Mouse (Mus musculus) heart, embryonic 10.5 days (tissue): ENCODE measurements at regions not wholly inside any gene's neighbourhood (a gene's known extent, or its start where the extent isn't known, plus 50 kb on each side); places are given as distances from the start of the nearest gene placed in this dataset.

ENCODE experiments used
- DNase-seq: peaks from one replicate; pipeline ENCODE4 v3.0.0-alpha.2; 2017; ENCODE audit warnings: low spot score
- H3K27ac ChIP-seq: fragments of 300-500 bp; sonication (generic); 2 replicates; pipeline ENCODE4 v1.5.1; 2016; ENCODE audit warnings: mild to moderate bottlenecking
- H3K27me3 ChIP-seq: fragments of 300-500 bp; sonication (generic); 2 replicates; pipeline ENCODE4 v1.6.1; 2016; ENCODE audit warnings: mild to moderate bottlenecking; ENCODE audit not compliant: poor library complexity, insufficient read depth, severe bottlenecking
- H3K36me3 ChIP-seq: fragments of 300-500 bp; sonication (generic); 2 replicates; pipeline ENCODE4 v1.6.1; 2016; ENCODE audit warnings: mild to moderate bottlenecking, moderate library complexity
- H3K4me1 ChIP-seq: fragments of 300-500 bp; sonication (generic); 2 replicates; pipeline ENCODE4 v1.6.1; 2016; ENCODE audit warnings: mild to moderate bottlenecking
- H3K4me3 ChIP-seq: fragments of 300-500 bp; sonication (generic); 2 replicates; pipeline ENCODE4 v1.5.1; 2016; ENCODE audit warnings: mild to moderate bottlenecking, moderate library complexity
- H3K9me3 ChIP-seq: fragments of 300-500 bp; sonication (generic); 2 replicates; pipeline ENCODE4 v1.6.1; 2016; ENCODE audit warnings: mild to moderate bottlenecking, moderate library complexity
- WGBS: fragments of 180-500 bp; shearing (Covaris S2); methylation state at CpG from one replicate; pipeline ENCODE4 v1.1.7; 2016; 5-methylcytosine and 5-hydroxymethylcytosine counted together

- peaks cover 59% of the 10 kb centered on the region for H3K4me1 ChIP-seq
- no peaks in the 10 kb centered on the region for H3K36me3 ChIP-seq
- H3K27ac ChIP-seq: peak overlapping the region; percentile 80
- 27% methylated on average over 9 of the region's 9 CpGs for WGBS
- H3K9me3 ChIP-seq: no peaks in the 10 kb centered on the region
- no peaks in the 10 kb centered on the region for H3K27me3 ChIP-seq
- DNase-seq: no peak
- H3K4me3 ChIP-seq: no peak overlapping the region
These were observed 89.9 kb upstream of the Mef2a start for GRCm38 (mm10) chr7:67462591-67462990.

GRCm38 (mm10) chr7:67461333-67462255, 88.9 kb upstream of the Mef2a start:
- Histone ChIP-seq H3K27me3 (no peaks in the 10 kb centered on the region), H3K27ac (peak overlapping the region; percentile 80), H3K9me3 (no peaks in the 10 kb centered on the region)

GRCm38 (mm10) chr7:67459810-67460209, 87.2 kb upstream of the Mef2a start:
- Histone ChIP-seq H3K4me3 (peak overlapping the region; percentile 22; the same call in 1 of the 2 replicates), H3K9me3 (no peaks in the 10 kb centered on the region), H3K36me3 (no peaks in the 10 kb centered on the region), H3K27me3 (no peaks in the 10 kb centered on the region), H3K4me1 (peaks cover 59% of the 10 kb centered on the region), H3K27ac (peak overlapping the region; percentile 83)
- no peak for DNase-seq
- whole genome bisulfite sequencing: 30% methylated on average over 10 of the region's 10 CpGs

More at GRCm38 (mm10) chr7:67461333-67462255, 88.9 kb upstream of the Mef2a start:
- Histone ChIP-seq H3K4me3 (no peak overlapping the region), H3K36me3 (no peaks in the 10 kb centered on the region), H3K4me1 (peaks cover 59% of the 10 kb centered on the region)
- 65% methylated on average over 11 of the region's 11 CpGs for WGBS
- DNase-seq: no peak

GRCm38 (mm10) chr7:67459209-67459608, 86.6 kb upstream of the Mef2a start:
- Histone ChIP-seq H3K4me3 (no peak overlapping the region), H3K27ac (peak overlapping the region; percentile 83; the same call in 1 of the 2 replicates), H3K9me3 (no peaks in the 10 kb centered on the region), H3K36me3 (no peaks in the 10 kb centered on the region), H3K27me3 (no peaks in the 10 kb centered on the region), H3K4me1 (peaks cover 57% of the 10 kb centered on the region)
- DNase-seq: no peak
- WGBS: 91% methylated on average over 9 of the region's 9 CpGs

- Histone ChIP-seq H3K27me3 (no peaks in the 10 kb centered on the region), H3K9me3 (no peaks in the 10 kb centered on the region), H3K36me3 (no peaks in the 10 kb centered on the region), H3K4me3 (no peak overlapping the region), H3K27ac (no peak overlapping the region), H3K4me1 (peaks cover 51% of the 10 kb centered on the region)
- WGBS: 42% methylated on average over 4 of the region's 4 CpGs
- DNase-seq: no peak
These were observed 86.0 kb upstream of the Mef2a start for GRCm38 (mm10) chr7:67458640-67459039.

GRCm38 (mm10) chr7:67457898-67458297, 85.2 kb upstream of the Mef2a start:
- 88% methylated on average over 1 of the region's 1 CpGs for WGBS
- DNase-seq: no peak

GRCm38 (mm10) chr7:67456015-67456414, 83.4 kb upstream of the Mef2a start:
- H3K27ac ChIP-seq: no peak overlapping the region
- H3K36me3 ChIP-seq: no peaks in the 10 kb centered on the region
- no peak overlapping the region for H3K4me3 ChIP-seq
- H3K9me3 ChIP-seq: no peaks in the 10 kb centered on the region
- H3K4me1 ChIP-seq: peaks cover 25% of the 10 kb centered on the region
- no peaks in the 10 kb centered on the region for H3K27me3 ChIP-seq
- no peak for DNase-seq
- 85% methylated on average over 4 of the region's 4 CpGs for WGBS

More at GRCm38 (mm10) chr7:67457898-67458297, 85.2 kb upstream of the Mef2a start:
- peaks cover 44% of the 10 kb centered on the region for H3K4me1 ChIP-seq
- no peak overlapping the region for H3K27ac ChIP-seq
- H3K4me3 ChIP-seq: no peak overlapping the region
- H3K27me3 ChIP-seq: no peaks in the 10 kb centered on the region
- no peaks in the 10 kb centered on the region for H3K9me3 ChIP-seq
- no peaks in the 10 kb centered on the region for H3K36me3 ChIP-seq

- Histone ChIP-seq H3K9me3 (no peaks in the 10 kb centered on the region), H3K4me1 (peaks cover 10% of the 10 kb centered on the region), H3K36me3 (no peaks in the 10 kb centered on the region), H3K4me3 (no peak overlapping the region), H3K27me3 (no peaks in the 10 kb centered on the region), H3K27ac (no peak overlapping the region)
- no peak for DNase-seq
- 65% methylated on average over 4 of the region's 4 CpGs for WGBS
These were observed 81.8 kb upstream of the Mef2a start for GRCm38 (mm10) chr7:67454458-67454857.

- no peaks in the 10 kb centered on the region for H3K36me3 ChIP-seq
- H3K27me3 ChIP-seq: no peaks in the 10 kb centered on the region
- H3K27ac ChIP-seq: peak overlapping the region; percentile 37
- 56% methylated on average over 6 of the region's 6 CpGs for WGBS
- H3K4me3 ChIP-seq: no peak overlapping the region
- H3K4me1 ChIP-seq: peaks cover 11% of the 10 kb centered on the region
- no peak for DNase-seq
- H3K9me3 ChIP-seq: no peaks in the 10 kb centered on the region
These were observed 78.6 kb upstream of the Mef2a start for GRCm38 (mm10) chr7:67451157-67451793.

- Histone ChIP-seq H3K4me1 (peaks cover 49% of the 10 kb centered on the region), H3K4me3 (no peak overlapping the region), H3K27ac (peak overlapping the region; percentile 85), H3K9me3 (no peaks in the 10 kb centered on the region), H3K36me3 (no peaks in the 10 kb centered on the region), H3K27me3 (no peaks in the 10 kb centered on the region)
- WGBS: 44% methylated on average over 9 of the region's 9 CpGs
- DNase-seq: no peak
These were observed 73.9 kb upstream of the Mef2a start for GRCm38 (mm10) chr7:67446606-67447005.

- DNase-seq: no peak
- Histone ChIP-seq H3K27me3 (no peaks in the 10 kb centered on the region), H3K4me3 (0 out of 2 replicates have a peak overlapping the region, but pooled peaks have one; percentile 8), H3K36me3 (no peaks in the 10 kb centered on the region), H3K9me3 (no peaks in the 10 kb centered on the region), H3K27ac (peak overlapping the region; percentile 85), H3K4me1 (peaks cover 49% of the 10 kb centered on the region)
- 23% methylated on average over 12 of the region's 12 CpGs for WGBS
These were observed 72.8 kb upstream of the Mef2a start for GRCm38 (mm10) chr7:67445203-67446041.

GRCm38 (mm10) chr7:67444523-67444942, 71.9 kb upstream of the Mef2a start:
- peaks cover 49% of the 10 kb centered on the region for H3K4me1 ChIP-seq
- DNase-seq: no peak
- H3K27ac ChIP-seq: peak overlapping the region; percentile 52

More at GRCm38 (mm10) chr7:67444523-67444942, 71.9 kb upstream of the Mef2a start:
- Histone ChIP-seq H3K4me3 (no peak overlapping the region), H3K27me3 (no peaks in the 10 kb centered on the region), H3K36me3 (no peaks in the 10 kb centered on the region), H3K9me3 (no peaks in the 10 kb centered on the region)
- 82% methylated on average over 3 of the region's 3 CpGs for WGBS
